Comparison of ENCODE assay signal across 8 mouse cellular contexts in genomic region chr6:13870919-13871624, GRCm38 (mm10). TPM values are rescaled to one million over a fixed set of nuclear protein-coding genes. Genes with fewer than 3 reads are reported as not detected.
A peak's percentile ranks its signal among the peaks of the same experiment; 100 is the strongest.
DNase-seq lines count a peak whose midpoint lies in the region; ATAC-seq and TF ChIP-seq lines count a peak whose summit lies in the region.

2610001J05Rik (minus strand) TSS chr6:13871518.

- ATAC-seq in forebrain, embryonic 11.5 days (replicated peaks; ENCODE audit: low FRiP score), result peak; percentile 100
- ATAC-seq in heart, embryonic 16.5 days (replicated peaks; ENCODE audit: extremely low read depth, insufficient read depth, low FRiP score), result peak; percentile 100
- peak; percentile 100 for ATAC-seq in liver, embryonic 15.5 days (ENCODE audit: insufficient read depth)
- peak; percentile 100 for ATAC-seq in neural tube, embryonic 12.5 days (ENCODE audit: low FRiP score, low read depth)

- H3K36me3 ChIP-seq in CH12.LX (replicated peaks in 1 of 2; ENCODE audit: control insufficient read depth in 1 of 2, insufficient read depth in 1 of 2, low read length in 1 of 2), result peaks cover 3 to 15% of the 10 kb centered on the region in 2 experiments
- no peaks in the 10 kb centered on the region; the same call in 1 of the 2 replicates for H3K36me3 ChIP-seq in forebrain, embryonic 11.5 days (ENCODE audit: control insufficient read depth, insufficient read depth, low read length)
- H3K36me3 ChIP-seq in heart, embryonic 16.5 days (ENCODE audit: control insufficient read depth, insufficient read depth), result peaks cover 8% of the 10 kb centered on the region
- no peaks in the 10 kb centered on the region for H3K36me3 ChIP-seq in liver, embryonic 15.5 days (replicated peaks)
- H3K36me3 ChIP-seq in neural tube, embryonic 12.5 days, result no peaks in the 10 kb centered on the region

- DNase-seq in CH12.LX (ENCODE audit: extremely low read depth), result peak; percentile 92
- peak; percentile 82 for DNase-seq in c-Kit-positive CD71-positive TER-119-negative erythroid progenitor cells, embryonic 14.5 days (ENCODE audit: low read depth)
- DNase-seq in forebrain, embryonic 11.5 days (ENCODE audit: low spot score), result peak; percentile 92
- DNase-seq in kidney, postnatal 36 days, result peak; percentile 93 to 95
- DNase-seq in telencephalon, adult 2 months (ENCODE audit: low read depth, low spot score), result peak; percentile 95

- in situ Hi-C loops in CH12.LX (cut with MboI; ENCODE audit: low pct_ligation_motif_present, low pct_unique_long_range_greater_than_20kb, low sequenced_read_pairs), result no loop called here

- dilution Hi-C loops in CH12.LX (cut with MboI; ENCODE audit: extremely low pct_ligation_motif_present, extremely low pct_unique_long_range_greater_than_20kb, low sequenced_read_pairs), result no loop called here

- peak within 1 kb of the TSS; percentile 37 for H3K27ac ChIP-seq in CH12.LX (ENCODE audit: insufficient read depth, low read depth)
- 0 out of 2 replicates have a peak within 1 kb of the TSS, but pooled peaks have one; percentile 48 for H3K27ac ChIP-seq in forebrain, embryonic 11.5 days (ENCODE audit: low read depth, low read length)
- peak within 1 kb of the TSS; percentile 94 for H3K27ac ChIP-seq in heart, embryonic 16.5 days (ENCODE audit: low read length)
- peak within 1 kb of the TSS; percentile 75 for H3K27ac ChIP-seq in liver, embryonic 15.5 days (replicated peaks)
- H3K27ac ChIP-seq in neural tube, embryonic 12.5 days, result no peak within 1 kb of the TSS

- peak within 1 kb of the TSS; percentile 98 for H3K4me2 ChIP-seq in CH12.LX (ENCODE audit: insufficient read depth, low read depth, poor library complexity, severe bottlenecking)
- H3K4me2 ChIP-seq in forebrain, embryonic 11.5 days (ENCODE audit: low read depth, low read length, severe bottlenecking), result peak within 1 kb of the TSS; percentile 52
- peak within 1 kb of the TSS; percentile 72 for H3K4me2 ChIP-seq in heart, embryonic 16.5 days (ENCODE audit: low read depth, low read length)
- peak within 1 kb of the TSS; percentile 67 for H3K4me2 ChIP-seq in liver, embryonic 15.5 days
- H3K4me2 ChIP-seq in neural tube, embryonic 12.5 days (replicated peaks), result peak within 1 kb of the TSS; percentile 61

- peak within 1 kb of the TSS; percentile 67 to 94 (median 78) for H3K4me3 ChIP-seq in CH12.LX (replicated peaks in 1 of 3; ENCODE audit: low read depth in 2 of 3, low read length in 2 of 3, poor library complexity in 1 of 3)
- H3K4me3 ChIP-seq in forebrain, embryonic 11.5 days (ENCODE audit: low read depth, low read length), result peak within 1 kb of the TSS; percentile 56
- peak within 1 kb of the TSS; percentile 87 for H3K4me3 ChIP-seq in heart, embryonic 16.5 days (ENCODE audit: low read length)
- H3K4me3 ChIP-seq in liver, embryonic 15.5 days (replicated peaks), result peak within 1 kb of the TSS; percentile 67
- peak within 1 kb of the TSS; percentile 52 for H3K4me3 ChIP-seq in neural tube, embryonic 12.5 days

- WGBS in forebrain, embryonic 11.5 days, result 2% methylated on average over 19 of the region's 19 CpGs
- 1% methylated on average over 19 of the region's 19 CpGs for WGBS in heart, embryonic 16.5 days
- under 1% methylated on average over 19 of the region's 19 CpGs for WGBS in liver, embryonic 15.5 days (ENCODE audit: insufficient replicate concordance)
- WGBS in neural tube, embryonic 12.5 days, result 3% methylated on average over 19 of the region's 19 CpGs

- peaks cover 0 to 38% of the 10 kb centered on the region in 2 experiments; a peak in 1 of 4 replicates for H3K4me1 ChIP-seq in CH12.LX (ENCODE audit: control insufficient read depth in 1 of 2, insufficient read depth in 2 of 2)
- H3K4me1 ChIP-seq in forebrain, embryonic 11.5 days (replicated peaks; ENCODE audit: control insufficient read depth, insufficient read depth, low read length), result 0 out of 2 replicates have a peak, but pooled peaks cover 3% of the 10 kb centered on the region
- peaks cover 9% of the 10 kb centered on the region; the same call in 1 of the 2 replicates for H3K4me1 ChIP-seq in heart, embryonic 16.5 days (ENCODE audit: control insufficient read depth, insufficient read depth, low read length)
- H3K4me1 ChIP-seq in liver, embryonic 15.5 days (replicated peaks), result peaks cover 11% of the 10 kb centered on the region
- H3K4me1 ChIP-seq in neural tube, embryonic 12.5 days, result no peaks in the 10 kb centered on the region

- peak; percentile 91; the same call in 1 of the 2 replicates for TF ChIP-seq POLR2A in CH12.LX (IDR thresholded peaks at IDR 0.05; ENCODE audit: low read depth, low read length)

- H3K9me3 ChIP-seq in CH12.LX (replicated peaks; ENCODE audit: low read length), result no peaks in the 10 kb centered on the region
- H3K9me3 ChIP-seq in forebrain, embryonic 11.5 days (ENCODE audit: control insufficient read depth, low read length), result no peaks in the 10 kb centered on the region
- no peaks in the 10 kb centered on the region for H3K9me3 ChIP-seq in heart, embryonic 16.5 days (replicated peaks; ENCODE audit: control insufficient read depth, low read length)
- H3K9me3 ChIP-seq in liver, embryonic 15.5 days (replicated peaks), result no peaks in the 10 kb centered on the region
- no peaks in the 10 kb centered on the region for H3K9me3 ChIP-seq in neural tube, embryonic 12.5 days

- no peak for TF ChIP-seq CTCF in CH12.LX (conservative IDR thresholded peaks at IDR 0.05 in 1 of 2, IDR thresholded peaks at IDR 0.05 in 1 of 2; ENCODE audit: low read depth in 2 of 2, low read length in 2 of 2)

- no peaks in the 10 kb centered on the region; the same call in 1 of the 2 replicates for H3K79me2 ChIP-seq in CH12.LX (replicated peaks; ENCODE audit: control insufficient read depth, extremely low read depth, insufficient read depth, poor library complexity, severe bottlenecking)

- no peak for TF ChIP-seq EP300 in CH12.LX (IDR thresholded peaks at IDR 0.05; ENCODE audit: low read length)

- peak within 1 kb of the TSS; percentile 100 for H3K9ac ChIP-seq in CH12.LX (ENCODE audit: insufficient read depth, low read depth)
- peak within 1 kb of the TSS; percentile 64 for H3K9ac ChIP-seq in forebrain, embryonic 11.5 days (ENCODE audit: low read length)
- peak within 1 kb of the TSS; percentile 87 for H3K9ac ChIP-seq in heart, embryonic 16.5 days (ENCODE audit: low read length)
- H3K9ac ChIP-seq in liver, embryonic 15.5 days, result peak within 1 kb of the TSS; percentile 53
- H3K9ac ChIP-seq in neural tube, embryonic 12.5 days, result peak within 1 kb of the TSS; percentile 60

- H3K27me3 ChIP-seq in CH12.LX (replicated peaks), result no peaks in the 10 kb centered on the region
- H3K27me3 ChIP-seq in forebrain, embryonic 11.5 days (ENCODE audit: control insufficient read depth, insufficient read depth, low read length), result no peaks in the 10 kb centered on the region
- no peaks in the 10 kb centered on the region for H3K27me3 ChIP-seq in heart, embryonic 16.5 days (ENCODE audit: control insufficient read depth, insufficient read depth, low read length)
- H3K27me3 ChIP-seq in liver, embryonic 15.5 days, result no peaks in the 10 kb centered on the region
- H3K27me3 ChIP-seq in neural tube, embryonic 12.5 days (replicated peaks), result no peaks in the 10 kb centered on the region

- TF ChIP-seq RAD21 in CH12.LX (IDR thresholded peaks at IDR 0.05; ENCODE audit: low read depth, low read length), result no peak; the same call in 1 of the 2 replicates

TF ChIP-seq in CH12.LX, 34 proteins besides CTCF, POLR2A, EP300 and RAD21 (continues in another document):
- TF ChIP-seq CHD1 (IDR thresholded peaks at IDR 0.05; ENCODE audit: low read depth, low read length), result 0 out of 2 replicates have a peak, but pooled peaks have one; percentile 28
- TF ChIP-seq SMC3 (IDR thresholded peaks at IDR 0.05; ENCODE audit: low read depth, low read length), result no peak
- peak; percentile 96 for TF ChIP-seq TBP (conservative IDR thresholded peaks at IDR 0.05; ENCODE audit: low read depth, low read length)
- peak; percentile 96; the same call in 1 of the 2 replicates for TF ChIP-seq KAT2A (IDR thresholded peaks at IDR 0.05; ENCODE audit: insufficient replicate concordance, low read length)
- no peak for TF ChIP-seq ETS1 (conservative IDR thresholded peaks at IDR 0.05; ENCODE audit: low read depth, low read length)
- TF ChIP-seq UBTF (IDR thresholded peaks at IDR 0.05; ENCODE audit: low read depth, low read length), result no peak
- TF ChIP-seq MAX (IDR thresholded peaks at IDR 0.05; ENCODE audit: low read length), result peak; percentile 68; the same call in 1 of the 2 replicates
- TF ChIP-seq GABPA (IDR thresholded peaks at IDR 0.05; ENCODE audit: insufficient replicate concordance, low read depth, low read length), result peak; percentile 49; the same call in 1 of the 2 replicates
- TF ChIP-seq CHD2 (IDR thresholded peaks at IDR 0.05; ENCODE audit: low read length), result no peak
- no peak for TF ChIP-seq ZNF384 (IDR thresholded peaks at IDR 0.05; ENCODE audit: low read depth, low read length)
- TF ChIP-seq NRF1 (IDR thresholded peaks at IDR 0.05; ENCODE audit: low read depth, low read length), result peak; percentile 68
- peak; percentile 99 for TF ChIP-seq HCFC1 (IDR thresholded peaks at IDR 0.05; ENCODE audit: low read depth, low read length)
- TF ChIP-seq ELF1 (IDR thresholded peaks at IDR 0.05; ENCODE audit: low read depth, low read length), result peak; percentile 71
- TF ChIP-seq E2F4 (IDR thresholded peaks at IDR 0.05; ENCODE audit: insufficient replicate concordance, low read depth, low read length), result 0 out of 2 replicates have a peak, but pooled peaks have one; percentile 18
- TF ChIP-seq PAX5 (IDR thresholded peaks at IDR 0.05; ENCODE audit: low read length), result no peak
- TF ChIP-seq ZC3H11A (IDR thresholded peaks at IDR 0.05; ENCODE audit: low read depth, low read length), result no peak
- TF ChIP-seq NELFE (IDR thresholded peaks at IDR 0.05; ENCODE audit: low read depth, low read length), result peak; percentile 86
- peak; percentile 77 for TF ChIP-seq MXI1 (IDR thresholded peaks at IDR 0.05; ENCODE audit: low read depth, low read length)
- peak; percentile 65 for TF ChIP-seq BHLHE40 (IDR thresholded peaks at IDR 0.05; ENCODE audit: low read depth, low read length)
- no peak for TF ChIP-seq MAFK (IDR thresholded peaks at IDR 0.05; ENCODE audit: insufficient replicate concordance, low read length)
- peak; percentile 82 for TF ChIP-seq IRF4 (IDR thresholded peaks at IDR 0.05; ENCODE audit: low read depth, low read length)
- no peak for TF ChIP-seq MAZ (IDR thresholded peaks at IDR 0.05; ENCODE audit: low read depth, low read length)

RNA-seq across cellular contexts. Expression of gene 2610001J05Rik, which starts in this region (rescaled TPM):
- total RNA-seq in CH12.LX (2012; rRNA removed) (36.9 and 41.3 TPM in 2 replicates), CH12.LX (2014; rRNA removed) (42.1 and 44.3 TPM in 2 replicates)
- 59.3 and 76.2 TPM in 2 replicates for polyA plus RNA-seq in CH12.LX (2012; ENCODE audit: insufficient read length, low read depth)
- 80.8 and 87.1 TPM in 2 replicates for polyA plus RNA-seq in forebrain, embryonic 11.5 days (2014; fragmentation: Nextera tagmentation; extraction: Ambion mirVana)
- 110 and 120 TPM in 2 replicates for polyA plus RNA-seq in heart, embryonic 16.5 days (2015; fragmentation: Nextera tagmentation; extraction: Ambion mirVana)
- 33.2 and 39.8 TPM in 2 replicates for polyA plus RNA-seq in liver, embryonic 15.5 days (2015; fragmentation: Nextera tagmentation; extraction: Ambion mirVana)
- polyA plus RNA-seq in neural tube, embryonic 12.5 days (2016; fragmentation: Nextera tagmentation; extraction: Ambion mirVana), result 84.8 and 88.7 TPM in 2 replicates
